Mouse (Mus musculus) kidney, adult 2 months (tissue): ENCODE results near the gene Gabrg2.

ENCODE experiments used
- CTCF ChIP-seq: fragments of 200-500 bp; conservative IDR thresholded peaks from 2 replicates; pipeline ENCODE4 v1.5.1; 2011; ENCODE audit warnings: low read depth, mild to moderate bottlenecking, control low read depth, low read length, moderate library complexity, mixed read lengths; ENCODE audit not compliant: insufficient read depth, insufficient read length
- POLR2A ChIP-seq: fragments of 200-500 bp; IDR thresholded peaks from one replicate; pipeline ENCODE4 v1.6.1; 2011; ENCODE audit warnings: low read depth, low read length, control low read depth

- no peak for TF ChIP-seq CTCF
- no peak for TF ChIP-seq POLR2A
These were observed 20.5 kb downstream of the Gabrg2 start for GRCm38 (mm10) chr11:41980152-41980551.
